Mouse (Mus musculus): ENCODE data around the gene Ap1s1. TPM values are rescaled to one million over a fixed set of nuclear protein-coding genes. Genes with fewer than 3 reads are reported as not detected.

Gene Ap1s1
- total RNA-seq, 1 experiment from 2014 or later = 11.6 TPM

Other genes starting within 250 kb of the Ap1s1 start
- gene Col26a1, start 162.9 kb downstream of the Ap1s1 start, total RNA-seq (2017) = not detected in 3 replicates
- gene Ift22, start 138.0 kb downstream of the Ap1s1 start, total RNA-seq (2017) = 2.3 to 8.5 TPM (median 3.4 TPM) in 3 replicates
- 159 to 216 TPM (median 206 TPM) in 3 replicates for gene Fis1, start 92.9 kb downstream of the Ap1s1 start, total RNA-seq (2017)
- gene Cldn15, start 79.5 kb downstream of the Ap1s1 start, total RNA-seq (2017) = 1.7 to 5.1 TPM (median 1.8 TPM) in 3 replicates
- gene Plod3, start 59.1 kb downstream of the Ap1s1 start, total RNA-seq (2017) = 193 to 207 TPM (median 205 TPM) in 3 replicates
- gene Znhit1, start 58.1 kb downstream of the Ap1s1 start, total RNA-seq (2017) = 21.8 to 58.2 TPM (median 38.8 TPM) in 3 replicates
- gene Vgf, start 19.7 kb downstream of the Ap1s1 start, total RNA-seq (2017) = not detected in 3 replicates
- gene Serpine1, start 26.1 kb upstream of the Ap1s1 start, total RNA-seq (2017) = not detected in 3 replicates
- 36.1 to 76.1 TPM (median 37.9 TPM) in 3 replicates for gene Trim56, start 70.1 kb upstream of the Ap1s1 start, total RNA-seq (2017)
- gene Muc3, start 103.2 kb upstream of the Ap1s1 start, total RNA-seq (2017) = not detected in 3 replicates
- gene Muc3a, start 166.3 kb upstream of the Ap1s1 start, total RNA-seq (2017) = not detected in 3 replicates
- gene Ache, start 241.4 kb upstream of the Ap1s1 start, total RNA-seq (2017) = 0.57 to 1.2 TPM in 2 of 3 replicates, not detected in the other
- gene Ufsp1, start 248.5 kb upstream of the Ap1s1 start, total RNA-seq (2017) = 0.64 to 3.0 TPM (median 1.2 TPM) in 3 replicates